In genomic region chr3:135024366-135024765, GRCm38 (mm10) we compare ENCODE assay signal across 28 mouse cellular contexts.
"Had no signal": no experiment of that assay in that cellular context is flagged by ENCODE, and none has a peak within 500 bp of the region (broad histone marks: within the 10 kb centered on the region; RNA-seq: fewer than 3 reads in every experiment).

No protein-coding gene starts in this region.

- DNase-seq: cerebellum, adult 2 months; cerebellum, adult 8-10 months; cerebellum, adult 9-10 months; cerebellum, adult 9-11 months; cerebellum, postnatal 10 days; cerebellum, postnatal 14 days; cerebellum, postnatal 25 days; cerebellum, postnatal 36 days; embryo, embryonic 11 days; forebrain, postnatal 0 days; gastrocnemius, postnatal 10 days; gastrocnemius, postnatal 14 days; gastrocnemius, postnatal 25 days; gastrocnemius, postnatal 36 days; heart, adult 11 months; heart, adult 18-20 months; heart, adult 2 months had no signal

- H3K36me3 ChIP-seq: embryonic facial prominence, embryonic 10.5 days; embryonic facial prominence, embryonic 12.5 days; embryonic facial prominence, embryonic 13.5 days; embryonic facial prominence, embryonic 15.5 days; forebrain, embryonic 10.5 days; forebrain, embryonic 12.5 days; forebrain, embryonic 15.5 days had no signal

- H3K27me3 ChIP-seq: embryonic facial prominence, embryonic 12.5 days; embryonic facial prominence, embryonic 13.5 days; embryonic facial prominence, embryonic 15.5 days; forebrain, embryonic 12.5 days; forebrain, embryonic 13.5 days; forebrain, embryonic 15.5 days had no signal

- H3K27ac ChIP-seq: embryonic facial prominence, embryonic 10.5 days; embryonic facial prominence, embryonic 12.5 days; embryonic facial prominence, embryonic 13.5 days; embryonic facial prominence, embryonic 15.5 days; forebrain, embryonic 10.5 days; forebrain, embryonic 12.5 days; forebrain, embryonic 13.5 days; forebrain, embryonic 15.5 days; heart, adult 2 months had no signal

- H3K9ac ChIP-seq: embryonic facial prominence, embryonic 12.5 days; embryonic facial prominence, embryonic 13.5 days; embryonic facial prominence, embryonic 15.5 days; forebrain, embryonic 12.5 days; forebrain, embryonic 13.5 days; forebrain, embryonic 15.5 days; forebrain, postnatal 0 days had no signal

- ATAC-seq: forebrain, embryonic 13.5 days; forebrain, embryonic 14.5 days; forebrain, embryonic 15.5 days; forebrain, embryonic 16.5 days; forebrain, postnatal 0 days had no signal

- H3K4me3 ChIP-seq: embryonic facial prominence, embryonic 10.5 days; embryonic facial prominence, embryonic 12.5 days; embryonic facial prominence, embryonic 13.5 days; embryonic facial prominence, embryonic 15.5 days; erythroblast, embryonic 14.5 days; forebrain, embryonic 10.5 days; forebrain, embryonic 12.5 days; forebrain, embryonic 13.5 days; forebrain, embryonic 15.5 days; heart, adult 2 months had no signal

- H3K9me3 ChIP-seq: embryonic facial prominence, embryonic 12.5 days; embryonic facial prominence, embryonic 15.5 days; forebrain, embryonic 10.5 days; forebrain, embryonic 12.5 days; forebrain, embryonic 13.5 days; forebrain, embryonic 15.5 days had no signal

- H3K4me2 ChIP-seq: embryonic facial prominence, embryonic 12.5 days; embryonic facial prominence, embryonic 13.5 days; embryonic facial prominence, embryonic 15.5 days; forebrain, embryonic 12.5 days; forebrain, embryonic 13.5 days; forebrain, embryonic 15.5 days had no signal

- H3K4me1 ChIP-seq: embryonic facial prominence, embryonic 10.5 days; embryonic facial prominence, embryonic 12.5 days; embryonic facial prominence, embryonic 13.5 days; embryonic facial prominence, embryonic 15.5 days; forebrain, embryonic 10.5 days; forebrain, embryonic 12.5 days; forebrain, embryonic 13.5 days; forebrain, embryonic 15.5 days had no signal
